Mouse (Mus musculus) G1E (cell line): ENCODE data around the gene Fads6. TPM values are rescaled to one million over a fixed set of nuclear protein-coding genes. Genes with fewer than 3 reads are reported as not detected.

Experiments used
- ATAC-seq: 2 replicates; pipeline ENCODE4 v1.8.0; 2016; ENCODE audit warnings: mild to moderate bottlenecking; ENCODE audit not compliant: insufficient number of reproducible peaks, poor library complexity, low FRiP score, severe bottlenecking; ENCODE audit errors: extremely low read depth
- DNase-seq: peaks from one replicate; pipeline ENCODE4 v3.0.0; 2012; ENCODE audit warnings: low spot score
- H3K27me3 ChIP-seq: 2 replicates; pipeline ENCODE4 v1.6.1; 2012; ENCODE audit warnings: mild to moderate bottlenecking, low read length, inconsistent platforms; ENCODE audit not compliant: insufficient read depth
- H3K36me3 ChIP-seq: replicated peaks from 2 replicates; pipeline ENCODE3; 2012; ENCODE audit warnings: mild to moderate bottlenecking, inconsistent platforms
- H3K4me1 ChIP-seq: 2 replicates; pipeline ENCODE4 v1.6.1; 2012; ENCODE audit warnings: low read depth, low read length, inconsistent platforms, mixed read lengths; ENCODE audit not compliant: insufficient read depth
- H3K4me3 ChIP-seq: 2 replicates; pipeline ENCODE4 v1.5.1; 2012; ENCODE audit warnings: low read depth, mild to moderate bottlenecking, inconsistent platforms, low read length, moderate library complexity, mixed read lengths
- H3K9me3 ChIP-seq: replicated peaks from 2 replicates; pipeline ENCODE4 v1.6.1; 2012; ENCODE audit warnings: inconsistent platforms
- CTCF ChIP-seq: IDR thresholded peaks from 2 replicates; pipeline ENCODE4 v1.5.1; 2012; ENCODE audit warnings: low read depth, low read length, inconsistent platforms, mixed read lengths
- GATA1 ChIP-seq: IDR thresholded peaks from 2 replicates; pipeline ENCODE4 v1.6.1; 2012; ENCODE audit warnings: borderline replicate concordance, low read length, inconsistent platforms, mixed read lengths
- GATA2 ChIP-seq: IDR thresholded peaks from 2 replicates; pipeline ENCODE4 v1.6.1; 2012; ENCODE audit warnings: low read depth, low read length, inconsistent platforms, borderline replicate concordance
- POLR2AphosphoS5 ChIP-seq: IDR thresholded peaks from 2 replicates; pipeline ENCODE4 v1.6.1; 2012; ENCODE audit warnings: low read depth, low read length, inconsistent platforms; ENCODE audit not compliant: insufficient replicate concordance
- TAL1 ChIP-seq: conservative IDR thresholded peaks from 2 replicates; pipeline ENCODE4 v1.6.1; 2012; ENCODE audit warnings: low read depth, low read length, inconsistent platforms, mixed read lengths
- polyA plus RNA-seq: library from polyadenylated mRNA; stranded (reverse); fragments of >175 nt; gene quantifications from 2 replicates; pipeline ENCODE4 v1.2.3, GENCODE M21; 2012
- total RNA-seq, 2 experiments: library from RNA; stranded (forward) in 1 of 2; stranded (reverse) in 1 of 2; fragments of 200-1000 nt in 1 of 2; fragments of >200 nt in 1 of 2; fragmentation: Nextera tagmentation in 1 of 2; gene quantifications; 2 replicates each; pipeline ENCODE4 v1.2.3; 2014 to 2017

Gene Fads6
- total and polyA plus RNA-seq, 3 experiments: 0.38 TPM; not detected in 2

DNA sequence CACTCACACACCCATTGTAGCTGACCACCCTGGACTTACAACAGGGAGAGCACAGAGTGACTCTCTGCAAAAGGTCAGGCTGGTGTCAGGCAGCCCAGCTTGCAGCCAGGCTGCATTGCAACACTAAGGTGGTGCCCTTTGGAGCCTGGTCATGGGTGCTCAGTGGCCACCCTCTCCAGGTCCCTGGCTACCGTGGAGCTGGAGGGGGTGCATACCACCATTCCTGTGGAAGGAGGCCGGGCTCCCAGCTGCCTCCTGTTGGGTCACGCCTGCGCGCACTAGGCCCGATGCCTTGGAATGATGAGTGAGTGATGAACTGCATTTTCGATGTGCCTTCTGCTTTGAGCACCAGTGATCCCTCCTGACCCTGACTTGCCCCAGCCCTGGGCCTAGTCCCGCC, 52.6 kb downstream of the Fads6 start:
- peaks cover 23% of the 10 kb centered on the region for H3K4me1 ChIP-seq
- no peak for DNase-seq

GRCm38 (mm10) chr11:115243783-115244182, 53.7 kb downstream of the Fads6 start:
- no peak overlapping the region for H3K4me3 ChIP-seq
- H3K27me3 ChIP-seq: peaks cover 2% of the 10 kb centered on the region; the same call in 1 of the 2 replicates
- H3K4me1 ChIP-seq: peaks cover 23% of the 10 kb centered on the region
- ATAC-seq (no peak), DNase-seq (no peak)
- TF ChIP-seq TAL1 (no peak), CTCF (no peak), GATA2 (no peak), POLR2AphosphoS5 (no peak), GATA1 (no peak)
- peaks cover 82% of the 10 kb centered on the region for H3K36me3 ChIP-seq
- H3K9me3 ChIP-seq: no peaks in the 10 kb centered on the region

More for the DNA sequence above, 52.6 kb downstream of the Fads6 start:
- no peak overlapping the region for H3K4me3 ChIP-seq
- no peak for TF ChIP-seq CTCF
- no peak for TF ChIP-seq TAL1
- TF ChIP-seq POLR2AphosphoS5: no peak
- TF ChIP-seq GATA1: no peak
- TF ChIP-seq GATA2: no peak
- H3K9me3 ChIP-seq: peaks cover 4% of the 10 kb centered on the region
- H3K36me3 ChIP-seq: peaks cover 71% of the 10 kb centered on the region
- H3K27me3 ChIP-seq: peaks cover 9% of the 10 kb centered on the region
- ATAC-seq: no peak

DNA sequence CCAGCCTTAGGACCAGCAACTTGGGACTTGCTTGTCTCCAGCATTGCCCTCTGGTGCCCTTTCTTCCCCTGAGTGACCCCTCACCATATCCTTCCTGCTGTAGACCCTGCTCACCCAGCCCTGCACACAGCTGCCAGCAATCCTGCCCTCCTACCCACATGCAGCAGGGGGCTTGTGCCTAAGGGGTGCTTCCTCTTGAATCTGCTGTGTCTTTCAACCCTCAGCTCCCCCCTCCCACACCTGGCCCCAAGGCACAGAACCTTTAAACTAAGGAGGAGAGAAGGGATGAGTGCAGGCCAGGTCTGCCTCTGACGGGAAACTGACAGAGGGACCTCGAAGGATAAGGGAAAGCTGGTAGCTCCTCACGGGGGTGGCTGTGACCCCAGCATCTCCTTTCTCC, 54.7 kb downstream of the Fads6 start:
- DNase-seq (no peak), ATAC-seq (no peak)
- TF ChIP-seq TAL1 (no peak), POLR2AphosphoS5 (no peak), CTCF (no peak), GATA1 (no peak), GATA2 (no peak)
- Histone ChIP-seq H3K27me3 (no peaks in the 10 kb centered on the region), H3K36me3 (peaks cover 92% of the 10 kb centered on the region), H3K4me1 (peaks cover 17% of the 10 kb centered on the region), H3K9me3 (no peaks in the 10 kb centered on the region), H3K4me3 (no peak overlapping the region)

- TF ChIP-seq GATA2 (no peak), GATA1 (no peak), TAL1 (no peak), POLR2AphosphoS5 (no peak), CTCF (no peak)
- no peak overlapping the region for H3K4me3 ChIP-seq
- no peak for ATAC-seq
- peaks cover 6% of the 10 kb centered on the region for H3K4me1 ChIP-seq
- no peaks in the 10 kb centered on the region for H3K27me3 ChIP-seq
- DNase-seq: no peak
- H3K9me3 ChIP-seq: no peaks in the 10 kb centered on the region
- peaks cover 100% of the 10 kb centered on the region for H3K36me3 ChIP-seq
These were observed 56.1 kb downstream of the Fads6 start for GRCm38 (mm10) chr11:115241402-115241801.

- no peak overlapping the region for H3K4me3 ChIP-seq
- H3K9me3 ChIP-seq: no peaks in the 10 kb centered on the region
- TF ChIP-seq POLR2AphosphoS5 (no peak), GATA1 (no peak), GATA2 (no peak), CTCF (no peak), TAL1 (no peak)
- no peak for DNase-seq
- no peak for ATAC-seq
- H3K27me3 ChIP-seq: no peaks in the 10 kb centered on the region
- peaks cover 98% of the 10 kb centered on the region for H3K36me3 ChIP-seq
- H3K4me1 ChIP-seq: peaks cover 3% of the 10 kb centered on the region; the same call in 1 of the 2 replicates
These were observed 60.9 kb downstream of the Fads6 start for GRCm38 (mm10) chr11:115236570-115236969.

DNA sequence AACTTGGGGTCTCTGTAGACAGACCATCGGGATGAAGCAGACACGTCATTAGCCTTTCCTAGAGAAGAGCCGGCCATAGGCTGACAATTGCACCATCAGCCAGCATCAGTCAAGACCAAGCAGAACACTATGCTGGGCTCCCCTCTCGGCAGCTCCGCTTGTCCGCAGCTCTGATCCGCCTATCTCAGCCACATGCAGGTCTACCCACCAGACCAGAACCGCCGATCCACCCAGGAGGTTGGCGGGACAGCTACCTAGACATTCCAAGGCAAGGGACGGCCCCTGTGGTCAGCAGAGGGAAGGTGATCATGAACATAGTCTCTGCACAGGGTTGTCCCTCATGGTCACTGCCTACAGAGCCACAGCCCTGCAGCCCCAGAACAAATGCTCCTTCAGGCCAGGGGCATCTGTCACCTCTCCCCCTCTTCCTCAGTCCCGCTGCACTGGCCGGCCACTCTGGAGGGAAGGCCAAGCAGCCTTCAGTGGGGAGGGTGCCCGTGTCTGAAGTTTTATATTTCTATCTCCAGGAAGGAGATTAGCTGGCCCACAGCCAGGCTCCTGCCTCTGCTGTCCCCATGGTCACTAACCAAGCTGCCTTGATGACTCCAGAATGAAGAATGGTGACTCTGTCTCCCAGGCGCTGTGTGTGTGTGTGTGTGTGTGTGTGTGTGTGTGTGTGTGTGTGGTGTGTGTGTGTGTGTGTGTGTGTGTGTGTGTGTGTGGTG, 63.0 kb downstream of the Fads6 start:
- no peak for TF ChIP-seq POLR2AphosphoS5
- TF ChIP-seq CTCF: no peak
- no peak for TF ChIP-seq TAL1
- no peaks in the 10 kb centered on the region for H3K27me3 ChIP-seq
- peaks cover 3% of the 10 kb centered on the region; the same call in 1 of the 2 replicates for H3K4me1 ChIP-seq
- H3K4me3 ChIP-seq: no peak overlapping the region
- no peak for ATAC-seq
- DNase-seq: no peak
- no peaks in the 10 kb centered on the region for H3K9me3 ChIP-seq
- peaks cover 96% of the 10 kb centered on the region for H3K36me3 ChIP-seq
